ENCODE assay signal across 20 mouse cellular contexts in genomic region chr5:3301535-3301934, GRCm38 (mm10). TPM values are rescaled to one million over a fixed set of nuclear protein-coding genes. Genes with fewer than 3 reads are reported as not detected.
DNase-seq lines count a peak whose midpoint lies in the region; ATAC-seq and TF ChIP-seq lines count a peak whose summit lies in the region.
"Had no signal": no experiment of that assay in that cellular context is flagged by ENCODE, and none has a peak within 500 bp of the region (broad histone marks: within the 10 kb centered on the region; RNA-seq: fewer than 3 reads in every experiment).

No protein-coding gene starts in this region.

- H3K27ac ChIP-seq in liver, postnatal 0 days (ENCODE audit: low read depth) = 0 out of 2 replicates have a peak overlapping the region, but pooled peaks have one; percentile 24
- peak overlapping the region; percentile 91 for H3K27ac ChIP-seq in embryonic fibroblast, embryonic 13.5 days (ENCODE audit: insufficient read depth, low read length)
- H3K27ac ChIP-seq: embryonic facial prominence, embryonic 12.5 days; forebrain, embryonic 12.5 days; gastrocnemius, adult 2 months; heart, embryonic 15.5 days; hindbrain, embryonic 10.5 days; hindbrain, embryonic 14.5 days; intestine, embryonic 15.5 days had no signal

- WGBS in liver, postnatal 0 days (ENCODE audit: insufficient replicate concordance) = 63% methylated on average over 5 of the region's 5 CpGs

- H3K9ac ChIP-seq in liver, postnatal 0 days (replicated peaks) = no peak overlapping the region
- H3K9ac ChIP-seq: embryonic facial prominence, embryonic 12.5 days; forebrain, embryonic 12.5 days; heart, embryonic 15.5 days; hindbrain, embryonic 14.5 days; intestine, embryonic 15.5 days had no signal

- H3K36me3 ChIP-seq in liver, postnatal 0 days (replicated peaks; ENCODE audit: insufficient read depth, low read length) = no peaks in the 10 kb centered on the region
- H3K36me3 ChIP-seq: embryonic facial prominence, embryonic 12.5 days; forebrain, embryonic 12.5 days; heart, embryonic 15.5 days; hindbrain, embryonic 10.5 days; intestine, embryonic 15.5 days had no signal

- H3K4me1 ChIP-seq in liver, postnatal 0 days (ENCODE audit: insufficient read depth) = no peaks in the 10 kb centered on the region
- H3K4me1 ChIP-seq in embryonic fibroblast, embryonic 13.5 days (ENCODE audit: control insufficient read depth, insufficient read depth, low read length) = peaks cover 19% of the 10 kb centered on the region
- H3K4me1 ChIP-seq: embryonic facial prominence, embryonic 12.5 days; forebrain, embryonic 12.5 days; heart, embryonic 15.5 days; hindbrain, embryonic 10.5 days; intestine, embryonic 15.5 days had no signal

- H3K4me2 ChIP-seq in liver, postnatal 0 days (ENCODE audit: low read depth, low read length) = no peak overlapping the region
- H3K4me2 ChIP-seq: embryonic facial prominence, embryonic 12.5 days; forebrain, embryonic 12.5 days; heart, embryonic 11.5 days; heart, embryonic 15.5 days; hindbrain, embryonic 14.5 days; intestine, embryonic 15.5 days had no signal

- H3K4me3 ChIP-seq in liver, postnatal 0 days (ENCODE audit: low read depth, low read length) = no peak overlapping the region
- H3K4me3 ChIP-seq in embryonic fibroblast, embryonic 13.5 days (ENCODE audit: insufficient read depth, low read length) = no peak overlapping the region
- H3K4me3 ChIP-seq: embryonic facial prominence, embryonic 12.5 days; forebrain, embryonic 12.5 days; gastrocnemius, adult 2 months; heart, embryonic 15.5 days; hindbrain, embryonic 10.5 days; intestine, embryonic 15.5 days had no signal

- H3K27me3 ChIP-seq in liver, postnatal 0 days (ENCODE audit: insufficient read depth, low read length) = no peaks in the 10 kb centered on the region
- H3K27me3 ChIP-seq: embryonic facial prominence, embryonic 12.5 days; forebrain, embryonic 12.5 days; heart, embryonic 15.5 days; intestine, embryonic 15.5 days had no signal

- H3K9me3 ChIP-seq in liver, postnatal 0 days (ENCODE audit: low read length) = no peaks in the 10 kb centered on the region
- H3K9me3 ChIP-seq: embryonic facial prominence, embryonic 12.5 days; forebrain, embryonic 12.5 days; heart, embryonic 15.5 days; hindbrain, embryonic 10.5 days; intestine, embryonic 15.5 days had no signal

- TF ChIP-seq CTCF in liver, postnatal 0 days (IDR thresholded peaks at IDR 0.05; ENCODE audit: low read depth) = no peak
- TF ChIP-seq CTCF in embryonic fibroblast, embryonic 13.5 days (IDR thresholded peaks at IDR 0.05; ENCODE audit: borderline replicate concordance, insufficient read depth, low read length) = no peak

- no peak for DNase-seq in liver, postnatal 0 days
- DNase-seq in liver (no peak), NIH3T3 (ENCODE audit: low read depth) (peak; percentile 60)
- no peak for DNase-seq in urinary bladder, postnatal 36 days (ENCODE audit: low spot score in 2 of 2)
- DNase-seq in adrenal gland, postnatal 10 days = no peak
- DNase-seq in gastrocnemius, postnatal 25 days = no peak
- DNase-seq: cerebellum, adult 11 months; cerebellum, adult 9-10 months; cerebellum, postnatal 25 days; gastrocnemius, adult 2 months; gastrocnemius, postnatal 36 days had no signal

- no peak for TF ChIP-seq POLR2A in embryonic fibroblast, embryonic 13.5 days (IDR thresholded peaks at IDR 0.05; ENCODE audit: low read depth, low read length)

- TF ChIP-seq EP300 in liver, postnatal 0 days (IDR thresholded peaks at IDR 0.05; ENCODE audit: low read depth) = no peak

- ATAC-seq in liver, postnatal 0 days = no peak
- ATAC-seq: forebrain, embryonic 16.5 days; intestine, embryonic 15.5 days had no signal

RNA-seq across cellular contexts. Expression of gene Cdk6, which starts 39.8 kb away (rescaled TPM):
- polyA plus RNA-seq in liver, postnatal 0 days (2015; fragmentation: Nextera tagmentation; extraction: Ambion mirVana) = 17.1 and 17.3 TPM in 2 replicates
- 30.5 and 31.4 TPM in 2 replicates for polyA plus RNA-seq in embryonic fibroblast, embryonic 13.5 days (2011; ENCODE audit: insufficient read length, low read depth, missing spikeins)
- total RNA-seq in adrenal gland, postnatal 10 days (2021) = 10 to 100 TPM; 24.2 to 30.8 TPM
- 1 to 10 TPM; 2.8 to 3.5 TPM for total RNA-seq in gastrocnemius, postnatal 25 days (2021)

Comparison
In these comparisons a context has a peak if more than half of its experiments do, and no peak if none do; other contexts are left out.
1. RNA of gene Cdk6, which starts 39.8 kb away (total RNA-seq): 24.2 to 30.8 TPM in adrenal gland, postnatal 10 days; 2.8 to 3.5 TPM in gastrocnemius, postnatal 25 days; every median in the first group is over 4 times any median in the second.